Mouse (Mus musculus) monocyte, adult 2 months (primary cell): ENCODE results near the gene Ehd3.

Experiments used
- DNase-seq, 2 experiments: peaks; one replicate each; pipeline ENCODE4 v3.0.0; 2022; ENCODE audit warnings: low spot score in 2 of 2, low read depth in 1 of 2

Gene Ehd3

GRCm38 (mm10) chr17:73881295-73881694, 77.4 kb downstream of the Ehd3 start:
- no peak for DNase-seq
